Mouse (Mus musculus): ENCODE results near the gene Usp6nl. TPM values are rescaled to one million over a fixed set of nuclear protein-coding genes. Genes with fewer than 3 reads are reported as not detected.

Usp6nl gene
- polyA plus RNA-seq (2015; fragmentation: Illumina TruSeq; extraction: RNeasy Lipid Tissue Mini Kit (QIAGEN cat#74804); ENCODE audit: insufficient read depth, low read depth, low replicate concordance): 2.1 TPM

GRCm38 (mm10) chr2:6322376-6322901 lies at the start of gene Usp6nl:
Gene Usp6nl, plus strand, starts transcription at chr2:6322667.

Other genes starting within 250 kb of the Usp6nl start
- gene Proser2, start 192.5 kb upstream of the Usp6nl start, polyA plus RNA-seq (2015; fragmentation: Illumina TruSeq; extraction: RNeasy Lipid Tissue Mini Kit (QIAGEN cat#74804); ENCODE audit: insufficient read depth, low read depth, low replicate concordance): 4.2 TPM
- gene Echdc3, start 109.6 kb upstream of the Usp6nl start, polyA plus RNA-seq (2015; fragmentation: Illumina TruSeq; extraction: RNeasy Lipid Tissue Mini Kit (QIAGEN cat#74804); ENCODE audit: insufficient read depth, low read depth, low replicate concordance): 4.3 TPM

Data from pancreas, adult 10 weeks (tissue).